Mouse (Mus musculus) midbrain, embryonic 15.5 days (tissue): Measurements from ENCODE around the gene Dxo. TPM values are rescaled to one million over a fixed set of nuclear protein-coding genes. Genes with fewer than 3 reads are reported as not detected.

Experiments used
- ATAC-seq: fragments of 200-750 bp; cut with Nextera tagmentation; replicated peaks from 2 replicates; pipeline ENCODE4 v1.8.0; 2017; ENCODE audit warnings: moderate TSS enrichment
- H3K27ac ChIP-seq: fragments of 300-500 bp; sonication (generic); 2 replicates; pipeline ENCODE4 v1.5.1; 2015; ENCODE audit warnings: mild to moderate bottlenecking, inconsistent platforms
- H3K27me3 ChIP-seq: fragments of 300-500 bp; sonication (generic); replicated peaks from 2 replicates; pipeline ENCODE4 v1.6.1; 2015; ENCODE audit warnings: inconsistent platforms
- H3K36me3 ChIP-seq: fragments of 300-500 bp; sonication (generic); replicated peaks from 2 replicates; pipeline ENCODE4 v1.6.1; 2015; ENCODE audit warnings: inconsistent platforms
- H3K4me1 ChIP-seq: fragments of 300-500 bp; sonication (generic); 2 replicates; pipeline ENCODE4 v1.6.1; 2015; ENCODE audit warnings: inconsistent platforms
- H3K4me2 ChIP-seq: fragments of 300-500 bp; sonication (generic); 2 replicates; pipeline ENCODE4 v1.6.1; 2015; ENCODE audit warnings: inconsistent platforms, mild to moderate bottlenecking, moderate library complexity
- H3K4me3 ChIP-seq: fragments of 300-500 bp; sonication (generic); 2 replicates; pipeline ENCODE4 v1.5.1; 2015; ENCODE audit warnings: mild to moderate bottlenecking, inconsistent platforms
- H3K9ac ChIP-seq: fragments of 300-500 bp; sonication (generic); 2 replicates; pipeline ENCODE4 v1.6.1; 2015; ENCODE audit warnings: mild to moderate bottlenecking, inconsistent platforms
- H3K9me3 ChIP-seq: fragments of 300-500 bp; sonication (generic); 2 replicates; pipeline ENCODE4 v1.6.1; 2016; ENCODE audit warnings: inconsistent platforms
- WGBS: fragments of 180-500 bp; shearing (Covaris S2); methylation state at CpG from one replicate; pipeline ENCODE4 v1.1.7; 2015; ENCODE audit warnings: mixed read lengths; 5-methylcytosine and 5-hydroxymethylcytosine counted together
- polyA plus RNA-seq: library from polyadenylated mRNA; unstranded; fragments of >200 nt; fragmentation: Nextera tagmentation; extraction: Ambion mirVana; gene quantifications from 2 replicates; pipeline ENCODE4 v1.2.1, GENCODE M21; 2015

Dxo gene
- polyA plus RNA-seq, 1 experiment from 2014 or later, result 75.0 TPM

GRCm38 (mm10) chr17:34840736-34841307 lies 4.0 kb downstream of the Dxo start:
- H3K9me3 ChIP-seq, result no peaks in the 10 kb centered on the region
- no peak overlapping the region for H3K4me3 ChIP-seq
- ATAC-seq, result no peak
- H3K4me2 ChIP-seq, result no peak overlapping the region
- H3K4me1 ChIP-seq, result peaks cover 21% of the 10 kb centered on the region
- no peaks in the 10 kb centered on the region for H3K27me3 ChIP-seq
- WGBS, result 92% methylated on average over 6 of the region's 6 CpGs
- H3K36me3 ChIP-seq, result peaks cover 62% of the 10 kb centered on the region
- no peak overlapping the region for H3K27ac ChIP-seq
- H3K9ac ChIP-seq, result no peak overlapping the region

- 94% methylated on average over 13 of the region's 13 CpGs for WGBS
- Histone ChIP-seq H3K4me2 (no peak overlapping the region), H3K4me1 (peaks cover 10% of the 10 kb centered on the region), H3K27me3 (no peaks in the 10 kb centered on the region), H3K36me3 (peaks cover 62% of the 10 kb centered on the region), H3K9me3 (no peaks in the 10 kb centered on the region), H3K9ac (no peak overlapping the region), H3K27ac (no peak overlapping the region), H3K4me3 (no peak overlapping the region)
- ATAC-seq, result no peak
Observed at GRCm38 (mm10) chr17:34844884-34845283, 8.1 kb downstream of the Dxo start.

DNA sequence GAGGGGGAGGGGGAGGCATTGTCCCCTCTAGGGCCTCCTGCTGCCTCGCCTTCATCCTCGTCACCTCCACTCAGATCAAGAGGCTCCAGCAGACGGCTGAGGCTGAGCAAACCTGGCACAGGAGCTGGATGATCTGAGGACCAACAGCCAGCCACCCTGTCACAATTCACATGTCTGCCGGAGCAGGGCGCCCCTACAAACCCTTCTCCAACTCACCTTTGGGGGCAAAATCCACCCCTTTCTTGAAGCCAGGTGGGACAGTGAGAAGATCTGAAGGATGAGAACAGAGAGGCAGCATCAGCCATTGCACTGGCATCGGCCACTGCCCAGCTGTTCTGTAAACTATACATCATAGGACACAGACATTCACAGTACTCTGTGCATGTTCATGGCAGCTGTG lies 10.4 kb downstream of the Dxo start:
- 84% methylated on average over 6 of the region's 6 CpGs for WGBS
- H3K36me3 ChIP-seq, result peaks cover 40% of the 10 kb centered on the region
- no peaks in the 10 kb centered on the region for H3K9me3 ChIP-seq
- no peak overlapping the region for H3K9ac ChIP-seq
- H3K27ac ChIP-seq, result no peak overlapping the region
- no peaks in the 10 kb centered on the region for H3K27me3 ChIP-seq
- H3K4me3 ChIP-seq, result no peak overlapping the region
- ATAC-seq, result no peak
- H3K4me2 ChIP-seq, result no peak overlapping the region
- peaks cover 27% of the 10 kb centered on the region for H3K4me1 ChIP-seq

GRCm38 (mm10) chr17:34847615-34848014 lies 10.8 kb downstream of the Dxo start:
- 90% methylated on average over 7 of the region's 7 CpGs for WGBS
- no peak overlapping the region for H3K9ac ChIP-seq
- peaks cover 38% of the 10 kb centered on the region for H3K36me3 ChIP-seq
- no peak for ATAC-seq
- no peak overlapping the region for H3K4me3 ChIP-seq
- H3K27me3 ChIP-seq, result no peaks in the 10 kb centered on the region
- H3K4me2 ChIP-seq, result no peak overlapping the region
- H3K27ac ChIP-seq, result no peak overlapping the region
- H3K9me3 ChIP-seq, result no peaks in the 10 kb centered on the region
- peaks cover 29% of the 10 kb centered on the region for H3K4me1 ChIP-seq

DNA sequence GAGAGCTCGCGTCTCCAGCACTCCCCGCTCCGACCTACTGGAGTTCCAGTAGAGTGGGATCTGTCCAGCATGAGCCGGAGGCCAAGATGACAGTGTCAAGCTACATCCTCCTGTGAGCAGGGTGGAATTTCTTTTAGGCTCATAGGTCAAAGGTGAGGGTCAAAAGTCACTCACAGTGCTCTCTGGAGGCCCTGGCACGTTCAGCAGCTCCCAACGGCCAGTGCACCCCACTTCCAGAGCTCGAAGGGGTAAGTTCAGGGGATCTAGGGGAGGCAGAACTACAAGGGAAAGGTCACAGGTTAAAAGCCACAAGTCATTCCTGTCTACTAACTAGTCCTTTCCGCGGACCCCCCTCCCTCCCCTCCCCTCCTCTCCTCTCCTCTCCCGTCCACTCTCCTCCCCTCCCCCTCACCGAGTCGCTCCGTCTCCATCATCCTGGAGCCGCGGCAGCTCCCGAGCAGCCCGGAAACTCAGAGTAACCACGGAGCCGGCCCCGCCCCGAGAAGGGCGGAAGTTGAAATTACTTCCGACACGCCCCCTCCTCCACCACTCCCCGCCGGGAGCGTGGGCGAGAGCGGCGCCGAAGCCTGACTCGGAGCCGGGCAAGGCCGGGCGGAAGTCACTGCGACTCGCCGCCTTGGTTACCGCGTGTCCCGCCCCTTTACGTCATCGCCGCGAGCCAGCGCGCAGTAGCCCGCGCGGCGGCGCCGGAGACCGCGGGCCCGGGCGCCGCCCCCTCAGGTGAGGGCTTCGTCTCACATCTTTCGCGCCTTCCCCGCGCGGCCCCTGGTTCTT lies 13.1 kb downstream of the Dxo start, which contains the start of the genes Skiv2l and Nelfe:
Skiv2l (minus strand) TSS at position 489 of the 795 bp plus-strand sequence.
Nelfe (plus strand) TSS at position 670 of the 795 bp plus-strand sequence.
- H3K9me3 ChIP-seq, result no peaks in the 10 kb centered on the region
- H3K4me3 ChIP-seq, result peak within 1 kb of the TSS; percentile 99
- H3K27me3 ChIP-seq, result no peaks in the 10 kb centered on the region
- H3K36me3 ChIP-seq, result peaks cover 37% of the 10 kb centered on the region
- peak within 1 kb of the TSS; percentile 98 for H3K9ac ChIP-seq
- WGBS, result under 1% methylated on average over 65 of the region's 65 CpGs
- H3K4me1 ChIP-seq, result peaks cover 29% of the 10 kb centered on the region
- peak; percentile 97 for ATAC-seq
- peak within 1 kb of the TSS; percentile 78 for H3K27ac ChIP-seq
- H3K4me2 ChIP-seq, result peak within 1 kb of the TSS; percentile 93

DNA sequence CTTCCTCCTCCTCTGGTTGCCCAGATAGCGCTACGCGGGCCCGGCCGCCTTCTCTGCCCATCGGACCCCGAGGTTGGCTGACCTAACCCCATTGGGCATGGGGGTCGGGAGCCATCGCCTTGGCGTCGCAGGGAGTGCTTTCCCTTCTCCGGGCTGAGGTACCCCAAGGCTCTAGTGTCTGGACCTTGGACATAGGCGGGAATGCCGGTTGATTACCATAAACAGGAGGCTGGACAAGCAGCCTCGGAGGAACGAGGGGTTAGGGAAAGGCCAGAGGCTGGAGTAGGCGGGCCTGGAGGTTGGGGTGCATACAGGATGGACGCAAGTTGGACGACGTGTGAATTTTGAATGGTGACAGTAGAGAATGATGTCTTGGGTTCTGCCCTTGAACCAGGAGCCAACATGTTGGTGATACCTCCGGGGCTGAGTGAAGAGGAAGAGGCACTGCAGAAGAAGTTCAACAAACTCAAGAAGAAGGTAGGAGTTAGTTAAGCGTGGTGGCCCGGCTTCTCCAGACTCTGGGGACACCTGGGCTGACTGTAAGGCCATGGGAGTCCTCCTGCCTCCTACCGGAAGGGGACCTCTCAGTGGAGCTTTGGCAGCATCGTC lies 13.8 kb downstream of the Dxo start:
- no peaks in the 10 kb centered on the region for H3K27me3 ChIP-seq
- peaks cover 36% of the 10 kb centered on the region for H3K36me3 ChIP-seq
- peak overlapping the region; percentile 93 for H3K4me2 ChIP-seq
- WGBS, result 2% methylated on average over 24 of the region's 25 CpGs
- no peaks in the 10 kb centered on the region for H3K9me3 ChIP-seq
- H3K4me1 ChIP-seq, result peaks cover 29% of the 10 kb centered on the region
- peak; percentile 4; the same call in 1 of the 2 replicates for ATAC-seq
- H3K9ac ChIP-seq, result peak overlapping the region; percentile 98
- peak overlapping the region; percentile 99 for H3K4me3 ChIP-seq
- peak overlapping the region; percentile 78 for H3K27ac ChIP-seq

GRCm38 (mm10) chr17:34853511-34853910 lies 16.7 kb downstream of the Dxo start:
- no peaks in the 10 kb centered on the region for H3K27me3 ChIP-seq
- no peak overlapping the region for H3K4me3 ChIP-seq
- no peak for ATAC-seq
- peaks cover 38% of the 10 kb centered on the region for H3K36me3 ChIP-seq
- 81% methylated on average over 8 of the region's 8 CpGs for WGBS
- H3K27ac ChIP-seq, result no peak overlapping the region
- H3K9me3 ChIP-seq, result no peaks in the 10 kb centered on the region
- H3K4me2 ChIP-seq, result no peak overlapping the region
- H3K9ac ChIP-seq, result no peak overlapping the region
- H3K4me1 ChIP-seq, result peaks cover 29% of the 10 kb centered on the region

- Histone ChIP-seq H3K4me1 (peaks cover 19% of the 10 kb centered on the region), H3K9me3 (no peaks in the 10 kb centered on the region), H3K9ac (no peak overlapping the region), H3K4me2 (no peak overlapping the region), H3K27ac (no peak overlapping the region), H3K4me3 (no peak overlapping the region), H3K36me3 (peaks cover 38% of the 10 kb centered on the region), H3K27me3 (no peaks in the 10 kb centered on the region)
- 85% methylated on average over 3 of the region's 3 CpGs for whole genome bisulfite sequencing
- ATAC-seq, result no peak
Observed at GRCm38 (mm10) chr17:34854761-34855160, 17.9 kb downstream of the Dxo start.

GRCm38 (mm10) chr17:34855825-34856224 lies 19.0 kb downstream of the Dxo start:
- Histone ChIP-seq H3K27ac (no peak overlapping the region), H3K27me3 (no peaks in the 10 kb centered on the region), H3K4me2 (no peak overlapping the region), H3K9ac (no peak overlapping the region), H3K36me3 (peaks cover 38% of the 10 kb centered on the region), H3K4me3 (no peak overlapping the region), H3K9me3 (no peaks in the 10 kb centered on the region), H3K4me1 (peaks cover 15% of the 10 kb centered on the region)
- no peak for ATAC-seq
- WGBS, result 47% methylated on average over 3 of the region's 3 CpGs

DNA sequence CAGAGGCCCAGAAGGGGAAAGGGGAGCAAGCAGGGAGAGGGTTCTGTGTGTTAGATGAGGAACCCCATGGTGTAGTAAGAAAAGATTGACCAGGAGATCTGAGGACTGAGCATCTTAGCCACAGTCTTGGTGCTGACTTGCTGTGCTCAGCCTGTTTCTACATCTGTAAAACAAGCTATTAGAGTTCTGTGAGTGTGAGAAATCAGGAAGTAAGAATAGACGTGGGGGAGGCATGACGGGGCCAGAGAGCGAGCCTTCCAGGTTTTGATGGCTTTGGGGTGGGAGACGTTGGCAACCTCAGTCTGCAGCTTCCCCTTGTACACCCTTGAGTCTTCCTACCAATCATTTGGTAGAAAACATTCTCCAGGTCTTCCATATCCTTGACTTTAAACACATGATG lies 21.9 kb downstream of the Dxo start:
- Histone ChIP-seq H3K4me2 (no peak overlapping the region), H3K4me1 (no peaks in the 10 kb centered on the region), H3K27me3 (no peaks in the 10 kb centered on the region), H3K36me3 (peaks cover 29% of the 10 kb centered on the region), H3K27ac (no peak overlapping the region), H3K4me3 (no peak overlapping the region), H3K9me3 (no peaks in the 10 kb centered on the region), H3K9ac (no peak overlapping the region)
- ATAC-seq, result no peak
- 85% methylated on average over 4 of the region's 4 CpGs for WGBS

- no peaks in the 10 kb centered on the region for H3K4me1 ChIP-seq
- no peak overlapping the region for H3K27ac ChIP-seq
- no peaks in the 10 kb centered on the region for H3K9me3 ChIP-seq
- no peak overlapping the region for H3K9ac ChIP-seq
- no peak overlapping the region for H3K4me2 ChIP-seq
- H3K36me3 ChIP-seq, result peaks cover 14% of the 10 kb centered on the region
- ATAC-seq, result no peak
- no peak overlapping the region for H3K4me3 ChIP-seq
- no peaks in the 10 kb centered on the region for H3K27me3 ChIP-seq
- WGBS, result 91% methylated on average over 9 of the region's 9 CpGs
Observed at GRCm38 (mm10) chr17:34860514-34860913, 23.7 kb downstream of the Dxo start.

DNA sequence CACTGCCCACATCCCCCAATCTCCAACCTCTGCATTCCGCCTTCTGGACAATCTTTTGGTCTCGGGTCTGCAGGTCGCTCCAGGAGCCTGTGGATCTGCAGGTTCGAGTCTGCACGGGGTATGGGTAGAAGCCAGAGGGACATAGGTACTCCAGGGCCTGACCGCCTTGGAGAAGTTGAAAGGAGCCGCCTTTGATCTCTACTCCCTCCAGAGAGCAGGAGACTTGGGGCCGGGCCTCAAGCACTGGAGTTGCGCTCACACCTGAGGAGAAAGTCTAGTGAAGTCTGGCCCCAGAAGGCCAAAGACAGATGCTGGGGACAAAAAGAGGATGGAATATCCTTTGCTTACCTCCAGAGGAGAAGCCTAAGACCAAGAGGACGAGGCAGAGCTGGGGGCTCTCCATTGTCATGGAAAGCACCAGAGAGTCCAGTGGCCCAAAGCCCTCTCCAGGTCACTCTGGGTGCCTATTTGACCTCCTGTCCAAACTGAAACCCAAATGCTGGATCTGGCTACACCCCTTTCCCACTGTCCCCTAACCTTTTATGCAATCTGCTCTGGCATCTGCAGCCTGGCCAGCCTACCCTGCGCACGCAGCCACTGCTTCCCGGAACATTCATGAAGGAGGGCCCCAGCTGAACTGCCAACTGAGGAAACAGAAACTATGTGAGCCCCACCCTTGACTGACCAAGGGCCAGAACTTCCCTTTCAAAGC lies 25.0 kb downstream of the Dxo start:
- Histone ChIP-seq H3K27me3 (no peaks in the 10 kb centered on the region), H3K9ac (no peak overlapping the region), H3K27ac (no peak overlapping the region), H3K4me3 (no peak overlapping the region), H3K9me3 (no peaks in the 10 kb centered on the region), H3K36me3 (peaks cover under 1% of the 10 kb centered on the region; the same call in 1 of the 2 replicates), H3K4me2 (no peak overlapping the region), H3K4me1 (no peaks in the 10 kb centered on the region)
- WGBS, result 67% methylated on average over 13 of the region's 13 CpGs
- no peak for ATAC-seq
